Mouse (Mus musculus): ENCODE data around the gene Ypel3.

- TF ChIP-seq POLR2A (IDR thresholded peaks at IDR 0.05; ENCODE audit: borderline replicate concordance, extremely low read depth, insufficient read depth, insufficient read length, poor library complexity, severe bottlenecking), result peak; percentile 42; the same call in 1 of the 2 replicates
- TF ChIP-seq CTCF (IDR thresholded peaks at IDR 0.05; ENCODE audit: borderline replicate concordance, extremely low read depth, insufficient read depth, insufficient read length), result no peak
These were observed 32.1 kb downstream of the Ypel3 start for GRCm38 (mm10) chr7:126808703-126809455.

Measured in brain, embryonic 14.5 days (tissue).